Mouse (Mus musculus) heart, embryonic 16.5 days (tissue): ENCODE measurements around the gene Gopc. TPM values are rescaled to one million over a fixed set of nuclear protein-coding genes. Genes with fewer than 3 reads are reported as not detected.
A peak's percentile ranks its signal among the peaks of the same experiment; 100 is the strongest.
"Not testable (repeated sequence)": the region's sequence is repeated elsewhere in the genome, so short reads cannot be mapped to it uniquely, and the experiment has no call there.

Source experiments
- ATAC-seq: fragments of 200-750 bp; cut with Nextera tagmentation; replicated peaks from 2 replicates; pipeline ENCODE4 v1.8.0; 2017; ENCODE audit warnings: moderate number of reproducible peaks; ENCODE audit not compliant: insufficient read depth, low FRiP score; ENCODE audit errors: extremely low read depth
- H3K27ac ChIP-seq: fragments of 300-500 bp; sonication (generic); 2 replicates; pipeline ENCODE4 v1.5.1; 2014; ENCODE audit warnings: mild to moderate bottlenecking, low read length, control low read depth, moderate library complexity
- H3K27me3 ChIP-seq: fragments of 300-500 bp; sonication (generic); 2 replicates; pipeline ENCODE4 v1.6.1; 2014; ENCODE audit warnings: low read length, mixed read lengths; ENCODE audit not compliant: control insufficient read depth, insufficient read depth
- H3K36me3 ChIP-seq: fragments of 300-500 bp; sonication (generic); 2 replicates; pipeline ENCODE4 v1.6.1; 2014; ENCODE audit not compliant: control insufficient read depth, insufficient read depth
- H3K4me1 ChIP-seq: fragments of 300-500 bp; sonication (generic); 2 replicates; pipeline ENCODE4 v1.6.1; 2014; ENCODE audit warnings: low read length, mixed read lengths; ENCODE audit not compliant: control insufficient read depth, insufficient read depth
- H3K4me2 ChIP-seq: fragments of 300-500 bp; sonication (generic); 2 replicates; pipeline ENCODE4 v1.6.1; 2014; ENCODE audit warnings: low read depth, mild to moderate bottlenecking, control low read depth, low read length
- H3K4me3 ChIP-seq: fragments of 300-500 bp; sonication (generic); 2 replicates; pipeline ENCODE4 v1.5.1; 2014; ENCODE audit warnings: mild to moderate bottlenecking, control low read depth, low read length
- H3K9ac ChIP-seq: fragments of 300-500 bp; sonication (generic); 2 replicates; pipeline ENCODE4 v1.6.1; 2014; ENCODE audit warnings: low read length, control low read depth
- H3K9me3 ChIP-seq: fragments of 300-500 bp; sonication (generic); replicated peaks from 2 replicates; pipeline ENCODE4 v1.6.1; 2016; ENCODE audit warnings: low read length; ENCODE audit not compliant: control insufficient read depth
- WGBS: fragments of 180-500 bp; shearing (Covaris S2); extraction: QIAGEN DNeasy Blood & Tissue Kit; methylation state at CpG from one replicate; pipeline ENCODE4 v1.1.7; 2014; 5-methylcytosine and 5-hydroxymethylcytosine counted together
- polyA plus RNA-seq: library from polyadenylated mRNA; unstranded; fragments of >200 nt; fragmentation: Nextera tagmentation; extraction: Ambion mirVana; gene quantifications from 2 replicates; pipeline ENCODE4 v1.2.1, GENCODE M21; 2015

Gene Gopc
- polyA plus RNA-seq, 1 experiment from 2014 or later, result 14.3 TPM

DNA sequence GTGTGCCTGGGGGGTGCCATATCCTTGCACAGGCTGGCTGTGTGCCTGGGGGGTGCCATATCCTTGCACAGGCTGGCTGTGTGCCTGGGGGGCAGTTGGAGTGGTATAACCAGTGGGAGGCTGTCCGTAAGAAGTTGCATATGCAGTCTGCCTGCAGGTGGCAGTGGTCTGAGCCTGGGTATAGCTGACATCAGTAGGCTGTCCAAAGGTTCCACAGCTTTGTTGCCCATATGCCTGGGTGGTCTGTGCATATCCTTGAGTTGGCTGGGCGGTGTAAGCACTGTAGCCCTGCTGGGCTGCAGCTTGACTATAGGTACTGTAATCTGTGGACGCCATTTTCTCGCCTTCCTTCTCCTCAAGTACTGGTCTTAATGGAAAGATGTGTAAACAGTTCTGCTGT lies 38.6 kb downstream of the Gopc start:
- H3K27me3 ChIP-seq, H3K9ac ChIP-seq, H3K27ac ChIP-seq, H3K4me3 ChIP-seq, H3K9me3 ChIP-seq, H3K4me1 ChIP-seq, ATAC-seq, H3K4me2 ChIP-seq: not testable (repeated sequence)
- 95% methylated on average over 4 of the region's 4 CpGs for WGBS
- peaks cover 47% of the 10 kb centered on the region for H3K36me3 ChIP-seq

DNA sequence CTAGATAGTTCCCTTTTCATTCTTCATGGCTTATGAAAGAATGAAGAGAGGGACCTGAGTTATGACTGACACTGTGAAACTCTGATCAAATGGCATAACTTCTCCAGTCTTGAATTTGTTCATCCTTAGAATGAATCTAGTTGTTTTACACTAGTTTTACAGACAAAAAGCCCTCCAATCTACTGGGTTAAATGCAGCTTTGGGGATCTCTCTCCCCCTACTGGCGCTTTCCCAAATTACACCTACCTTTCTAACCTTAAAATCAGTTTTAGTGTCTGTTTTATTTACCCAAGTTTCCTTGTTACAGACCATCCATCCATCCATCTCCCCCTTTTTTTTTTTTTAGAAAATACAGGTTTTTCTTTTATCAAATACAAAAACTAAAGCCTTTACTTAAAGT lies 50.9 kb downstream of the Gopc start:
- Histone ChIP-seq H3K36me3 (peaks cover 8% of the 10 kb centered on the region; the same call in 1 of the 2 replicates), H3K4me1 (no peaks in the 10 kb centered on the region), H3K4me3 (no peak overlapping the region), H3K9ac (no peak overlapping the region), H3K27me3 (no peaks in the 10 kb centered on the region), H3K27ac (no peak overlapping the region), H3K9me3 (no peaks in the 10 kb centered on the region), H3K4me2 (no peak overlapping the region)
- ATAC-seq, result no peak
- 0% methylated on average over 1 of the region's 1 CpGs for WGBS

DNA sequence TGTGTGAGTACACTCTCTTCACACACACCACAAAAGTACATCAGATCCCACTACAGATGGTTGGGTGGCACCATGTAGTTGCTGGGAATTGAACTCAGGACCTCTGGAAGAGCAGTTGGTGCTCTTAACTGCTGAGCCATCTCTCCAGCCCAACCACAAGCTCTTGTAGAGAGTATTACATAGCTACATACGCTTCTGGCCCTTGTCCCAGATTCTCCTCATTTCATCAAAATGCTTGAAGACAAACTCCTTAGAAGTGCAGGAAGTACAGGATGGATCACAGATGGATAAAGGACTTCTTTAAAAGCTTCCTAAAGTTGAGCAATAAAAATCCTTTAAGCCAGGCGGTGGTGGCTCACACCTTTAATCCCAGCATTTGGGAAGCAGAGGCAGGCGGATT lies 60.0 kb downstream of the Gopc start:
- no peak overlapping the region for H3K4me2 ChIP-seq
- no peak overlapping the region for H3K4me3 ChIP-seq
- no peaks in the 10 kb centered on the region for H3K27me3 ChIP-seq
- ATAC-seq, result no peak
- no peaks in the 10 kb centered on the region for H3K4me1 ChIP-seq
- no peak overlapping the region for H3K27ac ChIP-seq
- 0 out of 2 replicates have a peak, but pooled peaks cover 3% of the 10 kb centered on the region for H3K36me3 ChIP-seq
- H3K9me3 ChIP-seq, result no peaks in the 10 kb centered on the region
- no peak overlapping the region for H3K9ac ChIP-seq
- 88% methylated on average over 3 of the region's 3 CpGs for WGBS

DNA sequence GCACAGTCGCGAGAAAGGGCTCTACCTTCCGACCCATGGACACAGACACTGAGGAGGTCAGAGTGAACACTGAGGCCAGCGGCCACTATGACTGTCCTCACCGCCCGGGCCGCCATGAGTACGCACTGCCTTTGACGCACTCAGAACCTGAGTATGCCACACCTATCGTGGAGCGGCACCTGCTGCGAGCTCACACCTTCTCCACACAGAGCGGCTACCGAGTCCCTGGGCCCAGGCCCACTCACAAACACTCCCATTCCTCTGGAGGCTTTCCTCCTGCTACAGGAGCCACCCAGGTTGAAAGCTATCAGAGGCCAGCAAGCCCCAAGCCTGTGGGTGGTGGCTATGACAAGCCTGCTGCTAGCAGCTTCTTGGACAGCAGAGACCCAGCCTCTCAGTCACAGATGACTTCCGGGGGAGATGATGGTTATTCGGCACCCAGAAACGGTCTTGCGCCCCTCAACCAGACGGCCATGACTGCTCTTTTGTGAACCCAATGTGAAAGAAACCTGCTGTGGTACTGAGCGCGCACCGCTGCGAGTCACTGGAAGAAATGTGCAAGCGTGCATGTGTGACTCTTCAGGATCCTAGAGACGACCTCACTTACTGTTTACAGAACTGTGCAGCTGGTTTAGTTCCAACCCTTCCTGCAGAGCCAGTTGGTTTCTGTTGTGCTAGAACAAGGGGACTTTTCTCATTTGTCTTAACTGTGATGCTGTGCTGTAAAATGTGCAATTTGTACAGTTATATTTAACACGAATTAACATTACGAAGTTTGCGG lies 62.2 kb downstream of the Gopc start:
- Histone ChIP-seq H3K36me3 (0 out of 2 replicates have a peak, but pooled peaks cover 5% of the 10 kb centered on the region), H3K27me3 (no peaks in the 10 kb centered on the region), H3K4me1 (no peaks in the 10 kb centered on the region), H3K9me3 (no peaks in the 10 kb centered on the region), H3K9ac (no peak overlapping the region), H3K4me2 (no peak overlapping the region), H3K4me3 (no peak overlapping the region), H3K27ac (no peak overlapping the region)
- 92% methylated on average over 28 of the region's 28 CpGs for WGBS
- ATAC-seq, result no peak

DNA sequence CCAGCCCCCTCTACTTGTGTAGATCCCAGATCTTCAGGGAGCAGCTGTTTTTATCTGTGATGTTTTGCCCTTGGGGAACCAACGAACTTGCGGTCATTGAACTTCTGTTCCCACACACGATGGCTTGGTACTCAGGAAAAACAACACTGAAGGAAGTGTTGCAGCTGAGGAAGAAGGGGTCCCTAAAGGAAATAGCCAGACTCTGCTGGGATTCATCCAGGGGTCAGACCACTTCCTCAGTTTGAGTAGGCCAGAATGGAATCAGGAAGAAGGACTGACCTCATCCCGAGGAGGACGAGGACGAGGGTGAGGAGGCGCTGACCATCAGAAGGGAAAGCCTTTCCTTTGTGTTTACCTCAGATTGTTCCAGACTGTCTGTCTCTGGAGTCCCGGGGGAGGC lies 72.7 kb downstream of the Gopc start:
- Histone ChIP-seq H3K4me3 (no peak overlapping the region), H3K27ac (peak overlapping the region; percentile 48), H3K4me2 (no peak overlapping the region), H3K27me3 (no peaks in the 10 kb centered on the region), H3K36me3 (peaks cover 11% of the 10 kb centered on the region), H3K9me3 (no peaks in the 10 kb centered on the region), H3K4me1 (no peaks in the 10 kb centered on the region), H3K9ac (no peak overlapping the region)
- 55% methylated on average over 8 of the region's 8 CpGs for WGBS
- ATAC-seq, result peak; percentile 72

DNA sequence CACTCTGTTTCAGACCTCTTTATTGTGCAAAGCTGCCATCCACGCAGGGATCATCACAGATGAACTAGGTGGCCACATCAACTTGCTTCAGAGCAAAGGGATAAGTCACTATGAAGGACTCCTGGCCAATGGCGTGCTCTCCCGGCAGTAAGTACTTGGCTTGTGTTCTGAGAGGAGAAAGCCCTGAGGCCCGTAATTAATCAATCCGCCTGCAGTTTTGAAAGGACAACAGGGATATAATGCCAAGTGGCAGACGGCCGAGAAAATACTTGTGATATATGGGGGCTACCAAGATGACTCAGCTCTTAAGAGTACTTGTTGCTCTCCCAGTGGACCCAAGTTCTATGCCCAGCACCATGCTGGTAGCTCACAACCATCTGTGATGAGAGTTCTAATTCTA lies 77.3 kb downstream of the Gopc start:
- ATAC-seq, result no peak
- Histone ChIP-seq H3K27ac (no peak overlapping the region), H3K36me3 (no peaks in the 10 kb centered on the region; the same call in 1 of the 2 replicates), H3K9ac (no peak overlapping the region), H3K27me3 (no peaks in the 10 kb centered on the region), H3K4me1 (no peaks in the 10 kb centered on the region), H3K4me2 (no peak overlapping the region), H3K9me3 (no peaks in the 10 kb centered on the region), H3K4me3 (no peak overlapping the region)
- WGBS, result 77% methylated on average over 7 of the region's 7 CpGs

DNA sequence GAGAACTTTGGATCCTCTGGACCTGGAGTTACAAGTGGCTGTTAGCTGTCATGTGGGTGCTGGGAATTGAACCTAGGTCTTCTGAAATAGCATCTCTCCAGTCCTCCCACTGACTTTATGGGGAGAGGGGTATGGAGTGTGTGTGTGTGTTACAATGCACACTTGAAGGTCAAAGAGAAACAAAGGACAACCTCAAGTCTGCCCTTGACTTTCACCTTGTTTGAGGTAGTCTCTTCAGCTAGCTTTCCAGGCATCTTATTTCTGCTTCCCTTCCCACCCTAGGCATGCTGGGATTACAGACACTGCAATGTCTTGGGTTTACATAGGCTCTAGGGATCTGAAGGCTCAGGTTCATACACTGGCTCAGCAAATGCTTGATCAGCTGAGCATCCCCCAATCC lies 79.7 kb downstream of the Gopc start:
- no peak for ATAC-seq
- no peaks in the 10 kb centered on the region for H3K9me3 ChIP-seq
- H3K36me3 ChIP-seq, result no peaks in the 10 kb centered on the region; the same call in 1 of the 2 replicates
- no peak overlapping the region for H3K27ac ChIP-seq
- H3K4me3 ChIP-seq, result no peak overlapping the region
- no peak overlapping the region for H3K9ac ChIP-seq
- no peaks in the 10 kb centered on the region for H3K4me1 ChIP-seq
- no peak overlapping the region for H3K4me2 ChIP-seq
- no peaks in the 10 kb centered on the region for H3K27me3 ChIP-seq

DNA sequence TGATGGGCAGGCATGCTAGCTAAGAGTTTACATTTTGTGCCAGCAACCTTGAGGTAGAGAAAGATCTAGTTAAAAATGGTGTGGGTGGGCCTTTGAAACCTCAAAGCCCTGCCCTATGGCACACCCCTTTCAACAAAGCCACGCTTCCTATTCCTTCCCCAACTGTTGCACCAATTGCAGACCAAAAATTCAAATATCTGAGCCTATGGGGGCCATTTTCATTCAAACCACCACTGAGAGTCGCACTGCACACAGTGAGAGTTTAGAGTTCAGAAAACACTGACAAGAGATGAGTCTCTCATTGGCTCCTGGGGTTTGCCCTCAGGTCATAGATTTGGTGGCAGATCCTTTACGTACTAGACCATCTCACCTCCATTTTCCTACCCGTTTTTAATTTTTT lies 80.2 kb downstream of the Gopc start:
- ATAC-seq, result no peak
- no peak overlapping the region for H3K4me3 ChIP-seq
- H3K9me3 ChIP-seq, result no peaks in the 10 kb centered on the region
- 96% methylated on average over 4 of the region's 4 CpGs for WGBS
- no peaks in the 10 kb centered on the region for H3K4me1 ChIP-seq
- no peak overlapping the region for H3K9ac ChIP-seq
- no peaks in the 10 kb centered on the region for H3K27me3 ChIP-seq
- no peaks in the 10 kb centered on the region; the same call in 1 of the 2 replicates for H3K36me3 ChIP-seq
- no peak overlapping the region for H3K4me2 ChIP-seq
- H3K27ac ChIP-seq, result no peak overlapping the region

DNA sequence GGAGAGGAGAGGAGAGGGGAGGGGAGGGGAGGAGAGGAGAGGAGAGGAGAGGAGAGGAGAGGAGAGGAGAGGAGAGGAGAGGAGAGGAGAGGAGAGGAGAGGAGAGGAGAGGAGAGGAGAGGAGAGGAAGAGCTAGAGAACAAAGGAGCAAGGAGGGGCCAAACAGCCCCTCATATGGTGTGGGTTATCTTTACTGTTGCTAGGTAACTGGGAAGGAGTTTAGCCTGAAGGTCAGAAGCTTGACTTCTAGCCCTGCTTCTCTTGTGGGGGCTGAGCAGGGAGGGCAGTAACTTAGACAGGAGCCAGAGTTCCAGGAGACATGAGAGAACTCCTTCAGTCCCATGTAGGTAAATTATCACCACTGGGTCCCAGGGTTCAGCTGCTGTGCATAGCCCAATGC lies 83.4 kb downstream of the Gopc start:
- not testable (repeated sequence) for H3K4me1 ChIP-seq, ATAC-seq, H3K4me2 ChIP-seq, H3K27me3 ChIP-seq, H3K36me3 ChIP-seq, H3K9ac ChIP-seq, H3K4me3 ChIP-seq, H3K27ac ChIP-seq, H3K9me3 ChIP-seq
